Mouse (Mus musculus) testis, adult 2 months (tissue): ENCODE results near the gene Tmem177. TPM values are rescaled to one million over a fixed set of nuclear protein-coding genes. Genes with fewer than 3 reads are reported as not detected.

Experiments used
- H3K27ac ChIP-seq: fragments of 200-500 bp; 2 replicates; pipeline ENCODE4 v1.5.1; 2012; ENCODE audit warnings: low read depth, low read length; ENCODE audit not compliant: control insufficient read depth, insufficient read depth
- H3K27me3 ChIP-seq: fragments of 200-500 bp; 2 replicates; pipeline ENCODE4 v1.6.1; 2012; ENCODE audit warnings: mild to moderate bottlenecking, low read length, moderate library complexity; ENCODE audit not compliant: control insufficient read depth, insufficient read depth
- H3K36me3 ChIP-seq: fragments of 200-500 bp; 2 replicates; pipeline ENCODE4 v1.6.1; 2012; ENCODE audit warnings: mild to moderate bottlenecking, low read length; ENCODE audit not compliant: control insufficient read depth, insufficient read depth
- H3K4me1 ChIP-seq: fragments of 200-500 bp; 2 replicates; pipeline ENCODE4 v1.6.1; 2012; ENCODE audit warnings: low read length; ENCODE audit not compliant: control insufficient read depth, insufficient read depth
- H3K4me3 ChIP-seq: fragments of 200-500 bp; 2 replicates; pipeline ENCODE4 v1.5.1; 2012; ENCODE audit warnings: low read depth, mild to moderate bottlenecking, low read length, moderate library complexity, mixed read lengths; ENCODE audit not compliant: control insufficient read depth
- CTCF ChIP-seq: fragments of 200-500 bp; IDR thresholded peaks from 2 replicates; pipeline ENCODE4 v1.5.1; 2012; ENCODE audit warnings: low read depth, mild to moderate bottlenecking, inconsistent platforms, low read length, moderate library complexity; ENCODE audit not compliant: control insufficient read depth, insufficient read depth, insufficient replicate concordance
- POLR2A ChIP-seq: fragments of 200-500 bp; IDR thresholded peaks from 2 replicates; pipeline ENCODE4 v1.6.1; 2012; ENCODE audit warnings: low read depth, mild to moderate bottlenecking, inconsistent platforms, low read length, moderate library complexity; ENCODE audit not compliant: control insufficient read depth
- polyA plus RNA-seq: library from polyadenylated mRNA; depleted of rRNA; stranded (reverse); fragments of >200 nt; gene quantifications from 2 replicates; pipeline ENCODE4 v1.2.3, GENCODE M21; 2012; rRNA removed

Gene Tmem177
- polyA plus RNA-seq, 1 experiment, result 12.6 TPM

DNA sequence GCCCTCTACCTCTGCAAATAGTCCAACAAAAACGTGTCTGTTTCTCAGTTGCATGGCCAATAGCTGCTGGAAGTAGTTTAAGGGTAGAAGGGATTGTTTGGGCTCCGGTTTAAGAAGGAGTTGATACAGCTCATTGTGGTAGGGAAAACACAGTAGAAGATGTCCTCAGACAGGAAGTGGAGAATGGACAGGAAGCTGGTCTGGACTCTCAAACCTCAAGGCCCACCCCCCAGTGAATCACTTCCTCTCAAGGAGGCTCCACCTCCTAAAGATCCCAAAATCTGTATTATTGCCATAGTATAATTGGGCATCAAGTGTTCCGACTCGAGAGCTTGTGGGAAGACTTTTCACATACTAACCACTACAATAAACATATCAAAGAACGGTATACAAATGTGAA lies 53.4 kb downstream of the Tmem177 start:
- Histone ChIP-seq H3K27me3 (no peaks in the 10 kb centered on the region), H3K36me3 (no peaks in the 10 kb centered on the region), H3K27ac (no peak overlapping the region), H3K4me3 (no peak overlapping the region), H3K4me1 (no peaks in the 10 kb centered on the region)
- TF ChIP-seq POLR2A, result no peak
- TF ChIP-seq CTCF, result no peak

Other genes with a start within 250 kb of the Tmem177 start
- 13.9 and 17.2 TPM in 2 replicates for gene Ptpn4, start 75.6 kb downstream of the Tmem177 start, polyA plus RNA-seq
- gene Cfap221, start 84.0 kb upstream of the Tmem177 start, polyA plus RNA-seq, result 19.4 and 22.9 TPM in 2 replicates
- gene Sctr, start 93.7 kb upstream of the Tmem177 start, polyA plus RNA-seq, result 0.36 and 0.78 TPM in 2 replicates
- gene Tmem37, start 160.9 kb upstream of the Tmem177 start, polyA plus RNA-seq, result 9.3 and 21.3 TPM in 2 replicates
- 79.0 and 90.5 TPM in 2 replicates for gene Dbi, start 207.9 kb upstream of the Tmem177 start, polyA plus RNA-seq
- 5.6 and 8.4 TPM in 2 replicates for gene 3110009E18Rik, start 208.0 kb upstream of the Tmem177 start, polyA plus RNA-seq